Mouse (Mus musculus): Measurements from ENCODE around the gene Zbtb39. TPM values are rescaled to one million over a fixed set of nuclear protein-coding genes. Genes with fewer than 3 reads are reported as not detected.

Zbtb39 gene
- total RNA-seq (2023), result 11.1 TPM

GRCm38 (mm10) chr10:127739083-127739660 is at the start of gene Zbtb39:
Zbtb39 (plus strand) TSS chr10:127739538.

GRCm38 (mm10) chr10:127704766-127705220 is 34.5 kb upstream of the Zbtb39 start, which contains the start of gene Myo1a:
Myo1a (plus strand) TSS chr10:127705170.

GRCm38 (mm10) chr10:127724178-127724577 is 15.2 kb upstream of the Zbtb39 start, which contains the start of gene Tac2:
Tac2 (plus strand) TSS chr10:127724478.

GRCm38 (mm10) chr10:127751548-127751947 is 12.2 kb downstream of the Zbtb39 start, which contains the start of gene Gpr182:
Gpr182 (minus strand) TSS chr10:127751732.

GRCm38 (mm10) chr10:127759181-127760110 is 20.1 kb downstream of the Zbtb39 start, which contains the start of the genes Rdh1 and Rdh16f1:
Rdh1 (plus strand) TSS chr10:127759721.
Rdh16f1 (plus strand) TSS chr10:127759787.

GRCm38 (mm10) chr10:127776011-127776410 is 36.7 kb downstream of the Zbtb39 start, which contains the start of gene Rdh9:
Rdh9 (plus strand) TSS chr10:127776386.

Other genes starting within 250 kb of the Zbtb39 start
- 4.3 TPM for gene Stac3, start 237.9 kb upstream of the Zbtb39 start, total RNA-seq (2023)
- not detected for gene Ndufa4l2, start 224.6 kb upstream of the Zbtb39 start, total RNA-seq (2023)
- gene Shmt2, start 217.1 kb upstream of the Zbtb39 start, total RNA-seq (2023), result 64.6 TPM
- gene Nxph4, start 205.0 kb upstream of the Zbtb39 start, total RNA-seq (2023), result not detected
- gene Lrp1, start 118.4 kb upstream of the Zbtb39 start, total RNA-seq (2023), result 4.5 TPM
- 169 TPM for gene Stat6, start 96.6 kb upstream of the Zbtb39 start, total RNA-seq (2023)
- 9.3 TPM for gene Nemp1, start 72.6 kb upstream of the Zbtb39 start, total RNA-seq (2023)
- gene Nab2, start 71.0 kb upstream of the Zbtb39 start, total RNA-seq (2023), result 35.3 TPM
- 0.38 TPM for gene Myo1a, start 34.4 kb upstream of the Zbtb39 start, total RNA-seq (2023)
- gene Tac2, start 15.1 kb upstream of the Zbtb39 start, total RNA-seq (2023), result not detected
- 0.18 TPM for gene Gpr182, start 12.2 kb downstream of the Zbtb39 start, total RNA-seq (2023)
- gene Rdh1, start 20.2 kb downstream of the Zbtb39 start, total RNA-seq (2023), result 0.41 TPM
- gene Rdh16f1, start 20.2 kb downstream of the Zbtb39 start, total RNA-seq (2023), result not detected
- gene Rdh9, start 36.8 kb downstream of the Zbtb39 start, total RNA-seq (2023), result not detected
- gene Rdh16, start 61.6 kb downstream of the Zbtb39 start, total RNA-seq (2023), result not detected
- not detected for gene Rdh19, start 110.4 kb downstream of the Zbtb39 start, total RNA-seq (2023)
- gene Rdh16f2, start 126.9 kb downstream of the Zbtb39 start, total RNA-seq (2023), result not detected
- gene Rdh7, start 149.3 kb downstream of the Zbtb39 start, total RNA-seq (2023), result not detected
- not detected for gene Sdr9c7, start 159.0 kb downstream of the Zbtb39 start, total RNA-seq (2023)